Mouse (Mus musculus) left cerebral cortex, adult 11 months (tissue): Measurements from ENCODE around the gene Atf6.

Experiments used
- DNase-seq: peaks from one replicate; pipeline ENCODE4 v3.0.0; 2022; ENCODE audit warnings: low spot score

Gene Atf6

DNA sequence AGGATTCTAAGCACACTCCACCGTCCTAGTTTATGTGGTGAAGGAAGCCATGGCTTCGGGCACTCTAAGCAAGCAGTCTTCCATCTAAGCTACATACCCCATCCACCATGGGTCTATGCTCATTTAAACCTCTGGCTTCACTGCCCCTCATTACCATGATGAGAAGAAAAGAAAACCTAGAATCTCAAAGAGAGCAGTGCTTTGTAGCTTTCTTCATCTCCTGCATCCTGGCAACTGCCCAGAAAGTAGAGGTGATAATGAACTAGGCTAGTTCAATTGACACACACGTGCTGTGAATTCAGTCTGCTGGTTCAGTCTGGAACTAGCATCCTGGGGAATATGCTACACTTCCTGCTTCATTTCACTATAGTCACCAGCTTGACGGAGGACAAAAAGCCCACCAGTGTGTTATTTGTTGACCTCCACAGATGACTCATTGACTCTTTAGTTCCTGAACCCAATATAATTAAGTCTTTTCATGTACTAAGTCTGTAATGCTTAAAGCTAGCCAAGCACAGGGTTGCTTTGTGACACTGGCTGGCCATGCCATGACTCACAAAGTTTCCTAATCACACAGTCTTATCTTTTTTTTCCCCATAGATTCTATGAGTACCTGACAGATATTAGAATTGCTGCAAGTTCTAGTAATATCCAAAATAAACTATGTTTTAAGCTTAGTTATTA, 162.5 kb downstream of the Atf6 start:
- no peak for DNase-seq

DNA sequence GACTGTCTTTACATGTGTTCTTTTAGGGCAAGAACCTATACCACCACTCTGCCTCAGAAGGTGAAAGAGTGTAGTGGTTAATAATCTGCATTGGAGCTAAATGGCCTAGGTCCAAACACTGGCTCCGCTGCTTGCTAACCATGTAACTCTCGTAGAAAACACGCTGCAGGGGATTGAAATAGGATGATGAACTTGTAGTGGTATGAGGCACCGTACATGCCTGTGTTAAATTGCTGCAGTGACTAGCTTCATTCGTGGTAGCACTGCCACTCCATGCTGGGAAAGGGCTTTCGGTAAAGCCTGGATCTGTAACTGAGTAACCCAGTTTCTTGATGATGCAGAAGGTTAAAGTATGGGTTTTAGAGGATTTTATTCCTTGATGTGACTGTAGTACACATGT, 163.5 kb downstream of the Atf6 start:
- no peak for DNase-seq

DNA sequence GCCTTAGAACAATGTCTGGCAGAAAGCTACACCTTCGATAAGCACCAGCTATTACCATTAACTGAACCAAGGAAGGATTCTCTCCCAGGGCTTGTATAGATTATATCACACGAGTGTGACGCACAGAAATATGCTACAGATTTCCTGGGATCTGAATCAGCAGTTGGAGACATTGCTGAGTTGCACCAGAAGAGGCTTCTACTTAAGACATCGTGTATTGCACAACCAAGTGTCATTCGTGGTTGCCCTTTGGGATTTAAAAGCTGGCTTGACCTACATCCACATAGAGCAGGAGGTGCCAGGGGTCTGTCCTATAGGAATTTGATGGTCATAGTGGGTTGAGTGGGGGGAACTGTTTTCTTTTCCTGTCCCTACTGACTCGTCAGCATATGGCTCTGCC, 164.6 kb downstream of the Atf6 start:
- no peak for DNase-seq

DNA sequence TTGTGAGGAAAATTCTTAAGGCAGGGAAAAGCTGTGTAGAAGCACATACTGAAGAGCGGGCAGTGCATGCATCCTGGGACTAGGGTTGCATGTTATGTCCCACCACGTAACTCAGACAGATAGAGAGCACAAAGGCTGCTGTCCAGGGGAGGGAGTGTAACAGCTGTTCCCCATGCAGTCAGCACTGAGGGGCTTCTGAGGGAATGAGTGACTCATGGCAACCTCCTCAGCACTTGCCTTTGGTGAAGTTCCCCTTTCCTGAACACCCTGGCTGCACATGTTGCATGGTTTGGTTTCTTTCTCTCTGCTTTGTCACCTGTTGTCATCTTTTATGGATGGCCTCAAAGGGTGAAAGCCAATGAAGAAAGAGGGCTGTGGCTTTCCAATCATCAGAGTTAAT, 165.3 kb downstream of the Atf6 start:
- DNase-seq: no peak

DNA sequence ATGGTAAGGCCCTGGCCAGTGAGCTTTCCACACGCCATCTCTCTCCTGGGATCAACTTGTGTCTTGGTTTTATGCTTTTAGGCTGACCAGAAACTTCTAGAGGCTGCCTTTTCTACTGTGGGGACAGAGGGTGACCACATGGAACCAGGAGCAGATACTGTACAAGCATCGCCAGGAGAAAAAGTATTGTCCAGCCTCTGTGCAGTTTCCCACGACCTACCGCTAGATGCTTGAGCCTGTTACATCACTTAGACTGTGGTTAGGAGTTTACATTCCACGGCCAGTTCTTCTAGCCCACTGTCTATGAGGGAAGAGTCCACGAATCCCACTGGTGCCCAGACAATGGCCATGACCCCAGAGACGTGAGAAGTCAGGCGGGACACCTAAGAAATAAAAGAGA, 166.0 kb downstream of the Atf6 start:
- no peak for DNase-seq

DNA sequence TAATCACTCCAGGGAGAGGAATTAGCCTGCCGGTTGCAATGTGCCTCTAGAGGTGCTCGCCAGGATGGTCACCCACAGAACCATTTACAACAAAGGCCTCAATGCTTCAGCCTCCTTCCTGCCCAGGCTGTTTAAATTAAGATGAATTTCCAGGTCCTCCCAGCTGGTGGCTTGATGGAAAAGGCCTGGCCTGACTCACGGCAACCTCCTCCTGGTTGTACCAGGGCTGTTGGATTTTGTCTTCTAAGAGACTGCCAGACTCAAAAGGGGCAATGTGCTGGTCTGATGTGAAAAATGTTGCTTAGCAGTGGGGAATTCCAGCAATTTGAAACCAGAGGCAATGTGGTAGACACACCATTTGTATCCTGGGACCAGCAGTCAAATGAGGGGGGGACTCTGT, 166.4 kb downstream of the Atf6 start:
- no peak for DNase-seq

DNA sequence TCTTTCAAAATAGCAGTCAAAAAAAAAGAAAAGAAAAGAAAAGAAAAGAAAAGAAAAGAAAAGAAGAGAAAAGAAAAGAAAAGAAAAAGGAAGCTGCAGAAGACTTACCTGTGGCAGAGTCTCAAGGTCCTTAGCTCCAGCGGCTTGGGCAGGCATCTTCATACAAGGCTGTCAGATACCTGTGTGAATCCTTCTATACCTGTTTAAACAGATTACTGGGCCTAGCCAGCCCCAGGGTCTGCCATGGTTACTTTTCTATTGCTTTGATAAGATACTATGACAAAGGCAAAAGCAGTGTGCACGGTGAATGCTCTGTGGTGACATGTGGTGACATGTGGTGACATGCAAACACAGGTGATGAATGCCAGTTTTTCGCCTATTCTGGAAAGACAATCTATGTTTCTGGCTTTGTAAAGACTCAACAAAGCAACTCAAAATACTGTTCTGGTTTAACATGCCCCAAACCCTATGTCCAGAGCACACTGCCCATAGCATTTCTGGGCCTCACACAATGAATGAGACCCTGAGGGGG, 167.0 kb downstream of the Atf6 start:
- no peak for DNase-seq

DNA sequence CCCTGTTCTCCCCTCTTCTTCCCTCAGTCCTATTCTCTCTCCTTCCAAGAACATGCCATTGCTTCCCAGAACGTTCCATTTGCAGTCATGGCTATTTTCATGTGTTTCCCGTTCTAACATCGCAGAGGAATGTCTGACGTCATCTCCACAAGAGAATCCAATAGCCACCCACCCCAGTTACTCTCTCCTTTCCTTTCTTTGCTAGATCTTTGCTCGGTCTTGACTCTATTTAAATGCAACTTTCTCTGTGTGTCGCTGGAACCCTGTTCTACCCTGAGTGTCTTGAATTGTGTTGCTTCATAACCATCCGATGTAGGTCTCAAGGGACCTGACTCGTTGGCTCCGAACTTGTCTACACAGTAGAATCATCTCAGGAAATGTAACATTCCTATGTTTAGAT, 168.0 kb downstream of the Atf6 start:
- no peak for DNase-seq

DNA sequence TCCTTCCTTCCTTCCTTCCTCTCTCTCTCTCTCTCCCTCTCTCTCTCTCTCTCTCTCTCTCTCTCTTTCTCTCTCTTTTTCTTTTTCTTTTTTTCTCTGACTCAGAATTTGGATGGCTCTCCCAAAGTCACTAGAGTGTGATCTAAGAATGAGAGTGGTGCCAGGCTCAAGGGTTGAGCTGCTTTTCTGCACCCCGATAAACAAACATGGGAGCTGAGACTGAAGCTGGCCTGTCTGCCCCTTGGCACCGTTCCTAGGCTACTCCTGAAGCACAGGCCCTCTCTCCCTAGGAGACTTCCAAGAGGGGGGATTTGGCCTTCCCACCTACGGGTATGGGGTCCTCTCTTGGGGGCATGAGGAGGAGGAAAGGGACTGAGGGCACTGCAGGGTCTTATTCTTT, 168.8 kb downstream of the Atf6 start:
- DNase-seq: no peak

DNA sequence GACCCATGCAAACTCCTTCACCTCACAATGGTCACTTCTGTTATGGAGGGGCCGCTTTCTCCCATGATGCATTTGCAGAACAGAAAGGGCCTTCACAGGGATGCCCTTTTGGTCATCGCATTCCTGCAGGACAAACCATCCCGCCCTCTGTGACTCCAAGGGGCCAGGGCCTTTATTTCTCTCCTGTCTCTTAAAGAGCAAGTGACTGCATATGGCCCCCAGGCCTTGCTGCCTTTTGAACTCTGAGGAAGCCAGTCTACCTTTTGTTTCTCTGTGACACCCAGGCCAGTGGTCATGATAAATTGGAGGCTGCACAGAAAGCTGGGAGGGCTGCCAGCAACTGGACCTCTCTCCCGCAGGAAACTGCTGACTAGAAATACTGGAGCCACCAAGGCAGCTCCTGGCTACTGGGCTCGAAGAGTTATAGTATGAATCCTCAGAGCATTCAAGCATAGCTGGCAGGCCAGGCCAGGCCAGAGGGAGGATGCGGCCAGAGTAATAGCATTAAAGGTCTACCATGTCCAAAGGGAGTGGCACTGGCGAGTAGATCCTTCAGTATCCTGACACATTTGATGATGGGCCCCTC, 169.7 kb downstream of the Atf6 start:
- no peak for DNase-seq

DNA sequence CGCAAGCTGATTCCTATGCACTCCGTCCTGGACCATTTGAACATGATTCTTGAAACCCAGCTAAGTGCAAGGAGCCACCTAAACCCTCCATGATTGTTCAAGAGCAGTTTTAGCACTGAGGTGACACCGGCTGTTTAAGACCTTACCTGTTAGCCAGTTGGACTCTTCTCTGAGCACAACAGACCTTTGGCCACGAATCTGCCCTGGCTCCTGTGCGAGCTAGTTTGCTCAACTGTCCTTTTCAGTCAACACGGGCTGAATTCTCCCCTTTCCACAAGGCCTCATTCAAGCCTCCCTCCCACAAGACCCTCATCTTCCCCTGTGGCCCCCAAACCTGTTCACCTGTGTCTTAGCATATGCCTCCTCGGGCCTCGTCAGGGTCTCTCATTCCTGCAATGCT, 170.6 kb downstream of the Atf6 start:
- no peak for DNase-seq

DNA sequence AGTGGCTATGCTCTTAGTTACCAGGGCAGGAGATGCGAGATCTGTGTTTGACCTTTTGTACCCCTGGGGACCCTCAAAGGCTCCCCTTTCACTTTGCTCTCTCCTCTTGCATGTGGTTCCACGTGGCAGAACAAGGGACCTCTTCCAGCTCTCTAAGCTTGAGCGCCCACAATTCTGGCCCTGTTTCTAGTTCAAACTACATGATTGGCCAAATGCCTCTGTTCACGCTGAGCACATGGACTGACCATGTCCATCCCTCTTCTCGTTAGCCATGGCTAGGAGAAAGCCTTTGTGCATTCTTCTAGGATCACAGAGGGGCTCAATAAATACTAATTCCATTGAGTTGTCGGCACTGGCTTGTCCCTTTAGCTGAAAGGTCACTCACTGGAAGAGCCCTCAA, 172.2 kb downstream of the Atf6 start:
- DNase-seq: no peak

DNA sequence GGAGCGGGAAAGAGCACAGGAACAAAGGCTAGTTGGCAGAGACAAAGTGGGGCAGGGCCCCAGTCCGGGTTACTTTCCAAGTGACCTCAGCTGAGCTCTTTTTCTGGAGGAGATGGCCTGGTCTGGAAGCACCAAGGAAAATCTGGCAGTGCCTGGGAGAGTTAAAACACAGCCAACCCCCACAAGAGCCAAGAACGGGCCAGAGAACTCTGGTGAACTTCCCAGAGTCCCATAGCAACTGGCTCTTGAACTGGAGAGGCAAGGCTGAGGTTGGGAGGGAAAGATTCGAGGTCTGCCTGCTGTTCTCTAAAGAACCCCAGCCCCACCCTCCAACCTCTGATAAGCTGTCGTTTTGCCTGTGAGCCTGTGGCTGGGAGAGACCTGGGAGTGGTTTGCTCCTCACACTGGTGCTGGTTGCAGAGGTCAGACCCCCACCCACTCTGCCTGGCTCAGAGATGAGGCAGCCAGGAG, 172.7 kb downstream of the Atf6 start:
- no peak for DNase-seq

DNA sequence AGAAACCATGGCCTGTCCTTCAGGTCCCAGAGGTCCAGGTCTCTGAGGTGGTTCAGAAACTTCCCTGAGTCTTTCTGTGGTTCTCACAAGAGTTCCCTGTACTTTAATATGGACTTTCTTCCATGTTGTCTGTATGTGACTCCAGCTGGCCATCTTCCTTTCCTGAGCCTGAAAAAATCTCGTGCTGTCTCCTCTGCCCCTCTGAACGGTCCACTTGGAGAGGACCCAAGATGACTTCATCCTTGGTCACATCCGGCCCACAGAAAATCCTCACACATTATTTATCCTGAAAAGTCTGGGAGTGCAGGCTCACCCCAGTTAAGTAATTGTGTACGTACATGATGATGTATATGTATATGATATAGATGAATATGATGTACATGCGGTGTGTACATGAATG, 176.3 kb downstream of the Atf6 start:
- DNase-seq: no peak

DNA sequence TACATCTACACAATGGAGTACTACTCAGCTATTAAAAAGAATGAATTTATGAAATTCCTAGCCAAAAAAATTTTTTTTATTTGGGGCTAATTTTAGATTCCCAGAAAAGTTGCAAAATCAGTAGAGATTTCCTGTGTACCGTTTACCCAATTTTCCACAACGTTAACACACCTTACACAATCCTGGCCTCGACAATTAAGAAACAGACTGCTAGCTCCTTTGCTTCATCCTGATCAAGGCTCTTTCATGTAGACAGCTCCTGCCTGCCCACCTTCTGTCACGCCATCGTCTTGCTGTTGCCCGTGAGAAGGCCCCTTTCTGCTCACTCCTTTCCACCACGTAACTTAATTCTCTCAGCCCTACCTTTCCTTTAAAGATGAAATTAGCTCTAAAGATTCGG, 177.8 kb downstream of the Atf6 start:
- DNase-seq: no peak

DNA sequence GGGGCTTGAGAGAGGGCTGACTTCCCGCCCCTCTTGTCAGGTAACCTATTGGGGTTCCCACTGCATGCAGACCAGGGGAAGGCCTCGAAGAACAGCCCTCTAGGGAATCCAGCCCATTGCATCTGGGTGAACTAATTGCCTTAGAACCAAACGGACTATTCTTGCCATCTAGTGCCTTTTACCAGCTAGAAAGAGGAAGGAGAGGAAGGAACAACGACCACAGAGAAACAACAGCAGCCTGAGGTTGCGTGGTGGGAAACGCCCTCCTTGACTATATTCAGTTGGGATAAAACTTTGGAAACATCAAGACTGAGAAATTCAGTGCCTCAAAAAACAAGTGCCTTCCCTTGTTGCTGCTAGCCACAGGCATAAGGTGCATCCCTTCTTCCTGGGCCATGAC, 183.7 kb downstream of the Atf6 start:
- no peak for DNase-seq

DNA sequence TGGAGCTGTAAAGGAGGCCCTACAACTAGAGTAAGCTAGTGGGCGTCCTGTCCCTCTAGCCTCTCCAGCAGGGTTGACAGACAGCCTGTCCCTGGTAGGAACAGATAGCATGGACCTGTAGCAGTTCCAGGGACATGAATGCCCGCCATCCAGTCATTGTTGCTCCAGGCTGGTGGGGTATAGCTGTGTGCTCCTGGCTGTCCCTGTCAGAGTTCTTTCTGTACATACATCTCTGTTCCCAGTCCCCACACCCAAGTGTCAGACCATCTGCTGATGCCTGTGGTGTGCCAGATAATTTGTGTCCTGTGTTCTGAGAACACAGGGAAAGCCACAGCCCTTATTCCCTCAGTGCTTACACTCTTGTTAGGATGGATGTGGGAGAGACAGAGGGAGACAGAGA, 187.9 kb downstream of the Atf6 start:
- no peak for DNase-seq

DNA sequence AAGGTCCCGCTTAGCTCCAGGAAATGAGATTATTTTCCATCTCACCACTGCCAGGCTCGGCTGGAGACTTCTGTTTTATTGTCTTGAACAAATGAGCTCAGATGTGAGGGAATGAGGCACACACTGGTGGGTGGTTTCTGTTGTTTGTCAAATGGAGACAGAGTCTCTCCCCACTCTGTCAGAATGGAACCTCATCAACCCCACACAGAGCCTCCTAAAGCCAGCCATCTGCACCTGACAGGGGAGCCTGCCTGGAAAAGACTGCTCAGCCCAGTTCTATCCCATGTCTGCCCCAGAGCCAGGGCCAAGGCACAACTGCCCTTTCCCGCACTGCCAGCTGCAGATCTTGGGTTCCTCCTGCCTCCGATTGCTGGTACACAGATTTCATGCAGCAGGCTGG, 188.7 kb downstream of the Atf6 start:
- DNase-seq: no peak

DNA sequence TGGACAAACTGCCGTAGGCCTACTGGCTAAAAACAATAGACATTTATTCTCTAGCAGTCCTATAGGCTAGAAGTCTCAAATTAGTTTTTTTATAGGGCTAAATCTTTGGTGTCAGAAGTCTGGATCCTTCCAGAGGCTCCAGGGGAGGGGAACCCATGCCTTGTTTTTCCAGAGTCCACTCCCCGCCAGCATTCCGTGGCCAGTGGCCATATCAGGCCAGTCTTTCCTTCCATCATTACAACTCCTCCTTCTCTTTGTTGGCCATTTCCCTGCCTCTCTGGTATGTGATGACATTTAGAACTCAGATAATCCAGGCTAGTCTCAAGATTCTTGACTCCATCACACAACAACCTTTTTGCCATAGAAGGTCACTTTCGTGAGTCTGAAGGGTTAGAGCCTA, 189.9 kb downstream of the Atf6 start:
- no peak for DNase-seq

DNA sequence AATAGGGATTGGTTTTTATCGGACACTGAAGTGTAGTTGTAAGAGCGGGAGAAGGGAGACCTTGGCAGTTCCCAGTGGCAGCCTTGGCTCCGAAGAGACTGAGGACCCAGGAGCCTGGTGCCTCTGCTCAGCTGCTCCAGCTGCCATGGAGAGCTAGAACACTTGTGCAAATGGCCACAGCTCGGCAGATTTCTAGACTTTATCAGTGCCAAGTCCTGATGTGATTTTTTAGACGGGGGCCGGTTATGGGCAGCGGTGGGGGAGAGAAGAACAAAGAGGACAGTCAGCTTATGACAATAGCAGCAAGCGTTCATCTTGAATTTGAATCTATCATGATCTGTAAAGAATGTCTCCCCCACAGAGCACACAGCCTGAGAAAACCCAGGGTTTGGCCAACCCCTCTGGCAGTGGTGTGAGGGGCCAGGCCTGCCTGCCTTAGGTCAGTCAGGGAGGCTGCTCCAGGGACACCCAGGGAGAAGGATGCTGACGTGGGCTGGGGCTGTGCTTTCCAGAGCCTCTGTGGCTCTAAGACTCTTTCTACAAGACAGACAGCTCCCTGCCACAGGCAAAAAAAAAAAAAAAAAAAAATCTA, 193.3 kb downstream of the Atf6 start:
- no peak for DNase-seq

DNA sequence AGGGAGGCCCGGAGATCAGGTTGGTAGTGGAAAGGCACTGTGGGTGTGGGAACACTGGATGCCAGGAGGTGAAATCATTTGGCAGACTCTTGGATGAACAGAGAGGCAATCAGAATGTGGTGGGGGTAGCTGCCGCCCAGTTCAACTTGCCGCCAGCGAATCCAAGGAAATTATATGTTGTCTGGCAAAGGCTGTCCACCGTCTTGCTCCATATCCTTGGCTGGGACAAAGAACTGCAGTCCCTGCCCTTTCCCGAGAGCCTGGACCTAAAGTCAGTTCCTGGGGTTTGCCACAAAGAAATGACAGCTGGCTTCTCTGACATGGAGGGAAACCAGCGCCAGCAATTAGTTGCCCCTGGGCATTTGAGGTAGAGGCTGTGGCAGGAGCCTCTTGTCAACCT, 202.4 kb downstream of the Atf6 start:
- DNase-seq: no peak

DNA sequence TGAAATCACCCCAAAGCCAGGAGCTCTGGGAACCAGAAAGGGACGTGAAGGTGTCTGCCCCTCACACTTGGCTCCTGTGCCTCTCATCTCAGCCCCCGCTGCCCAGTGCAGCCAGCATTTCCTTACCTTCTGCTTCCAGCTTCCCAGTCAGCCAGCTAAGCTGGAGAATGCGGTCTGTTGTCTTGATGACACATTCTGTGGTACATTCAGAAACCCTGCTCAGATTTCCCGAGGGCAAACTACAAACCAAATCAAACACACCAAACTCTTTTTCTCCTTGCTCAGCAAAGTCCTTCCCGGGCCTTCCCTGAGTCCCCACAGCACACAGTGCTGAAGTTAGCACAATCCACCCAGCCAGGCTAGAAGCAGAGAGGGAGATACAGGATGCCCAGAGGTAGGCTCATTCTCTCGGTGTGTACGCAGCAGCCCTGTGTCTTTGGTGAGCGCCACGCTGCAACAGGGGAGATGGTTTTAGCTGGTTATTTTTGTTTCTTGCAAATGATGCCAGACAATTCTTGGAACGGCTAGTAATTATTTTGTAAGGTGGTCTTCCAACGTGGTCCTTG, 202.9 kb downstream of the Atf6 start:
- DNase-seq: no peak

DNA sequence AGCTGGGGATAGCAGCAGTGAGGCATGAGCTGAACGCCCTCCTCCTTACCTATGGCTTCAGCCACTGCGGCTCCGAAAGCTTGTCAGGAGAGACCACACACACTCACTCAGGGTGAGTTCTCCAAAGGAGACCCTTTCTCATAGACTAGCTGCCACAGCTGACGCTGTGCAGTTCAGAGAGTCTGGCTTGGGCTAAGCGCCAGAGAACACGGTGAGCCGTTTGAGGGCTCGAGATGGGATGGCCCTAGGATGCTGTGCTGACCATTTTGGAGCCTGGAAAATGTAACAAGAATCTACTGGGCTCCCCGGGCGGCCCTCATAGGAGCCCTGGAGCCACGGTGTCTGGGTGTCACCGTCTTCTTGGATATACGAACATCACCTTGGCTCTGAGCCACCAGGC, 208.3 kb downstream of the Atf6 start:
- no peak for DNase-seq
